Mouse (Mus musculus) heart, postnatal 0 days (tissue): Measurements from ENCODE around the gene Farp1.

ENCODE experiments used
- CTCF ChIP-seq: IDR thresholded peaks from 2 replicates; pipeline ENCODE4 v1.5.1; 2016; ENCODE audit warnings: antibody characterized with exemption, control low read depth, low read depth
- EP300 ChIP-seq: IDR thresholded peaks from 2 replicates; pipeline ENCODE4 v1.6.1; 2016; ENCODE audit warnings: antibody characterized with exemption, low read depth

- no peak for TF ChIP-seq CTCF
- TF ChIP-seq EP300, result no peak
Observed at GRCm38 (mm10) chr14:121207441-121208158, 172.6 kb downstream of the Farp1 start.
